Mouse (Mus musculus) lung, postnatal 0 days (tissue): Measurements from ENCODE around the gene Dnaaf1. TPM values are rescaled to one million over a fixed set of nuclear protein-coding genes. Genes with fewer than 3 reads are reported as not detected.

Experiments used
- ATAC-seq: fragments of 200-750 bp; cut with Nextera tagmentation; 2 replicates; pipeline ENCODE4 v1.8.0; 2017; ENCODE audit warnings: moderate library complexity
- DNase-seq: peaks from one replicate; pipeline ENCODE4 v3.0.0-alpha.2; 2016; ENCODE audit warnings: low spot score
- H3K27ac ChIP-seq: fragments of 300-500 bp; sonication (generic); 2 replicates; pipeline ENCODE4 v1.5.1; 2014; ENCODE audit warnings: antibody characterized with exemption, mild to moderate bottlenecking, low read length, mixed read lengths
- H3K27me3 ChIP-seq: fragments of 300-500 bp; sonication (generic); replicated peaks from 2 replicates; pipeline ENCODE4 v1.6.1; 2014; ENCODE audit warnings: low read length, mixed read lengths; ENCODE audit not compliant: insufficient read depth
- H3K36me3 ChIP-seq: fragments of 300-500 bp; sonication (generic); 2 replicates; pipeline ENCODE4 v1.6.1; 2014; ENCODE audit warnings: low read length, mixed read lengths; ENCODE audit not compliant: insufficient read depth
- H3K4me1 ChIP-seq: fragments of 300-500 bp; sonication (generic); 2 replicates; pipeline ENCODE4 v1.6.1; 2014; ENCODE audit warnings: antibody characterized with exemption, low read depth, low read length, mixed read lengths; ENCODE audit not compliant: insufficient read depth
- H3K4me2 ChIP-seq: fragments of 300-500 bp; sonication (generic); replicated peaks from 2 replicates; pipeline ENCODE4 v1.6.1; 2014; ENCODE audit warnings: low read depth, mild to moderate bottlenecking, low read length, moderate library complexity, mixed read lengths
- H3K4me3 ChIP-seq: fragments of 300-500 bp; sonication (generic); 2 replicates; pipeline ENCODE4 v1.5.1; 2014; ENCODE audit warnings: low read depth, low read length
- H3K9ac ChIP-seq: fragments of 300-500 bp; sonication (generic); replicated peaks from 2 replicates; pipeline ENCODE4 v1.6.1; 2014; ENCODE audit warnings: low read depth, mild to moderate bottlenecking
- H3K9me3 ChIP-seq: fragments of 300-500 bp; sonication (generic); 2 replicates; pipeline ENCODE4 v1.6.1; 2016; ENCODE audit warnings: low read length, mixed read lengths
- CTCF ChIP-seq: IDR thresholded peaks from 2 replicates; pipeline ENCODE4 v1.5.1; 2016; ENCODE audit warnings: antibody characterized with exemption, mild to moderate bottlenecking
- EP300 ChIP-seq: IDR thresholded peaks from 2 replicates; pipeline ENCODE4 v1.6.1; 2016; ENCODE audit warnings: antibody characterized with exemption, mild to moderate bottlenecking, control low read depth
- WGBS: fragments of 180-500 bp; shearing (Covaris S2); extraction: QIAGEN DNeasy Blood & Tissue Kit; methylation state at CpG from one replicate; pipeline ENCODE4 v1.1.7; 2014; 5-methylcytosine and 5-hydroxymethylcytosine counted together
- polyA plus RNA-seq: library from polyadenylated mRNA; unstranded; fragments of >200 nt; fragmentation: Nextera tagmentation; extraction: Ambion mirVana; gene quantifications from 2 replicates; pipeline ENCODE4 v1.2.1, GENCODE M21; 2015

The Dnaaf1 gene
- polyA plus RNA-seq, 1 experiment from 2014 or later: 2.9 TPM

GRCm38 (mm10) chr8:119635958-119636357, 60.9 kb downstream of the Dnaaf1 start:
- Histone ChIP-seq H3K27ac (no peak overlapping the region), H3K4me3 (no peak overlapping the region), H3K27me3 (no peaks in the 10 kb centered on the region), H3K4me2 (no peak overlapping the region), H3K9me3 (no peaks in the 10 kb centered on the region), H3K9ac (no peak overlapping the region), H3K36me3 (no peaks in the 10 kb centered on the region), H3K4me1 (no peaks in the 10 kb centered on the region)
- TF ChIP-seq EP300: no peak
- no peak for TF ChIP-seq CTCF
- no peak for ATAC-seq
- 44% methylated on average over 2 of the region's 2 CpGs for WGBS
- DNase-seq: no peak

- Histone ChIP-seq H3K4me2 (no peak overlapping the region), H3K27me3 (no peaks in the 10 kb centered on the region), H3K9me3 (no peaks in the 10 kb centered on the region), H3K4me1 (no peaks in the 10 kb centered on the region), H3K36me3 (no peaks in the 10 kb centered on the region), H3K4me3 (no peak overlapping the region), H3K9ac (no peak overlapping the region), H3K27ac (no peak overlapping the region)
- TF ChIP-seq EP300: no peak
- WGBS: 51% methylated on average over 7 of the region's 7 CpGs
- DNase-seq (no peak), ATAC-seq (no peak)
Observed at GRCm38 (mm10) chr8:119636766-119637165, 61.7 kb downstream of the Dnaaf1 start.

- WGBS: 85% methylated on average over 4 of the region's 4 CpGs
- Histone ChIP-seq H3K27ac (no peak overlapping the region), H3K9me3 (no peaks in the 10 kb centered on the region), H3K4me2 (no peak overlapping the region), H3K36me3 (no peaks in the 10 kb centered on the region), H3K4me3 (no peak overlapping the region), H3K4me1 (no peaks in the 10 kb centered on the region), H3K27me3 (no peaks in the 10 kb centered on the region), H3K9ac (no peak overlapping the region)
- no peak for ATAC-seq
- DNase-seq: no peak
- TF ChIP-seq EP300 (no peak), CTCF (no peak)
Observed at GRCm38 (mm10) chr8:119637381-119637780, 62.3 kb downstream of the Dnaaf1 start.

- Histone ChIP-seq H3K4me1 (no peaks in the 10 kb centered on the region), H3K9ac (no peak overlapping the region), H3K27me3 (no peaks in the 10 kb centered on the region), H3K36me3 (no peaks in the 10 kb centered on the region), H3K9me3 (no peaks in the 10 kb centered on the region), H3K4me2 (no peak overlapping the region), H3K27ac (no peak overlapping the region), H3K4me3 (no peak overlapping the region)
- no peak for TF ChIP-seq CTCF
- TF ChIP-seq EP300: no peak
- WGBS: 74% methylated on average over 6 of the region's 6 CpGs
- DNase-seq: no peak
- no peak for ATAC-seq
Observed at GRCm38 (mm10) chr8:119638261-119638660, 63.2 kb downstream of the Dnaaf1 start.

GRCm38 (mm10) chr8:119639798-119640197, 64.8 kb downstream of the Dnaaf1 start:
- 64% methylated on average over 7 of the region's 7 CpGs for WGBS
- Histone ChIP-seq H3K4me2 (no peak overlapping the region), H3K27ac (no peak overlapping the region), H3K9ac (no peak overlapping the region), H3K4me3 (no peak overlapping the region), H3K36me3 (no peaks in the 10 kb centered on the region), H3K9me3 (no peaks in the 10 kb centered on the region), H3K27me3 (no peaks in the 10 kb centered on the region), H3K4me1 (no peaks in the 10 kb centered on the region)
- DNase-seq: no peak
- no peak for ATAC-seq
- TF ChIP-seq CTCF (no peak), EP300 (no peak)

- H3K27ac ChIP-seq: no peak overlapping the region
- 67% methylated on average over 5 of the region's 5 CpGs for WGBS
- H3K36me3 ChIP-seq: no peaks in the 10 kb centered on the region
- TF ChIP-seq EP300: no peak
- TF ChIP-seq CTCF: no peak
- no peak for DNase-seq
- ATAC-seq: no peak
- H3K4me1 ChIP-seq: no peaks in the 10 kb centered on the region
- no peak overlapping the region for H3K4me3 ChIP-seq
- no peak overlapping the region for H3K9ac ChIP-seq
- H3K4me2 ChIP-seq: no peak overlapping the region
- H3K9me3 ChIP-seq: no peaks in the 10 kb centered on the region
- H3K27me3 ChIP-seq: no peaks in the 10 kb centered on the region
Observed at GRCm38 (mm10) chr8:119641058-119641457, 66.0 kb downstream of the Dnaaf1 start.

GRCm38 (mm10) chr8:119642960-119643359, 67.9 kb downstream of the Dnaaf1 start:
- DNase-seq (no peak), ATAC-seq (no peak)
- Histone ChIP-seq H3K27ac (no peak overlapping the region), H3K9ac (no peak overlapping the region), H3K4me2 (no peak overlapping the region), H3K27me3 (no peaks in the 10 kb centered on the region), H3K36me3 (no peaks in the 10 kb centered on the region), H3K9me3 (no peaks in the 10 kb centered on the region), H3K4me3 (no peak overlapping the region), H3K4me1 (no peaks in the 10 kb centered on the region)
- no peak for TF ChIP-seq EP300
- no peak for TF ChIP-seq CTCF
- WGBS: 100% methylated on average over 1 of the region's 1 CpGs
